Mouse (Mus musculus) kidney, adult 2 months (tissue): ENCODE data around the gene Lactb. TPM values are rescaled to one million over a fixed set of nuclear protein-coding genes. Genes with fewer than 3 reads are reported as not detected.
A peak's percentile ranks its signal among the peaks of the same experiment; 100 is the strongest.
"Not testable (repeated sequence)": the region's sequence is repeated elsewhere in the genome, so short reads cannot be mapped to it uniquely, and the experiment has no call there.

Source experiments
- DNase-seq: peaks from one replicate; pipeline ENCODE4 v3.0.0; 2021
- H3K27ac ChIP-seq: fragments of 200-500 bp; 2 replicates; pipeline ENCODE4 v1.5.1; 2012; ENCODE audit warnings: low read depth, low read length, control low read depth, inconsistent platforms; ENCODE audit not compliant: insufficient read depth
- H3K27me3 ChIP-seq: fragments of 200-500 bp; replicated peaks from 2 replicates; pipeline ENCODE4 v1.6.1; 2012; ENCODE audit warnings: mild to moderate bottlenecking, moderate library complexity, low read length, inconsistent platforms; ENCODE audit not compliant: control insufficient read depth, insufficient read depth
- H3K36me3 ChIP-seq: fragments of 200-500 bp; 2 replicates; pipeline ENCODE4 v1.6.1; 2012; ENCODE audit warnings: mild to moderate bottlenecking, moderate library complexity, low read length, inconsistent platforms; ENCODE audit not compliant: control insufficient read depth, insufficient read depth
- H3K4me1 ChIP-seq: fragments of 200-500 bp; 2 replicates; pipeline ENCODE4 v1.6.1; 2011; ENCODE audit warnings: low read length; ENCODE audit not compliant: control insufficient read depth, insufficient read depth
- H3K4me3 ChIP-seq: fragments of 200-500 bp; 2 replicates; pipeline ENCODE4 v1.5.1; 2011; ENCODE audit warnings: mild to moderate bottlenecking, low read depth, low read length, control low read depth; ENCODE audit not compliant: insufficient read depth
- CTCF ChIP-seq: fragments of 200-500 bp; conservative IDR thresholded peaks from 2 replicates; pipeline ENCODE4 v1.5.1; 2011; ENCODE audit warnings: low read depth, mild to moderate bottlenecking, control low read depth, low read length, moderate library complexity, mixed read lengths; ENCODE audit not compliant: insufficient read depth, insufficient read length
- POLR2A ChIP-seq: fragments of 200-500 bp; IDR thresholded peaks from one replicate; pipeline ENCODE4 v1.6.1; 2011; ENCODE audit warnings: low read depth, low read length, control low read depth
- WGBS: fragments of 180-500 bp; shearing (Covaris S2); methylation state at CpG from one replicate; pipeline ENCODE4 v1.1.7; 2018; 5-methylcytosine and 5-hydroxymethylcytosine counted together
- polyA plus RNA-seq: library from polyadenylated mRNA; depleted of rRNA; stranded (reverse); fragments of >200 nt; gene quantifications from 2 replicates; pipeline ENCODE4 v1.2.3, GENCODE M21; 2012

Lactb gene
- polyA plus RNA-seq, 1 experiment, result 24.3 TPM

- H3K36me3 ChIP-seq, result no peaks in the 10 kb centered on the region
- H3K4me3 ChIP-seq, result no peak overlapping the region
- H3K27me3 ChIP-seq, result no peaks in the 10 kb centered on the region
- no peak for DNase-seq
- H3K27ac ChIP-seq, result no peak overlapping the region
- peaks cover 11% of the 10 kb centered on the region for H3K4me1 ChIP-seq
- WGBS, result 71% methylated on average over 9 of the region's 9 CpGs
- TF ChIP-seq POLR2A, result no peak
- no peak for TF ChIP-seq CTCF
Observed at GRCm38 (mm10) chr9:66915869-66916785, 59.2 kb downstream of the Lactb start.

- peak; percentile 39 for DNase-seq
- no peaks in the 10 kb centered on the region for H3K36me3 ChIP-seq
- H3K4me1 ChIP-seq, result peaks cover 11% of the 10 kb centered on the region
- no peak overlapping the region for H3K4me3 ChIP-seq
- H3K27me3 ChIP-seq, result no peaks in the 10 kb centered on the region
- WGBS, result 70% methylated on average over 5 of the region's 5 CpGs
- TF ChIP-seq CTCF (no peak), POLR2A (no peak)
- peak overlapping the region; percentile 42; the same call in 1 of the 2 replicates for H3K27ac ChIP-seq
Observed at GRCm38 (mm10) chr9:66915401-66915800, 59.9 kb downstream of the Lactb start.

- Histone ChIP-seq H3K27ac (no peak overlapping the region), H3K4me3 (no peak overlapping the region)
- 93% methylated on average over 3 of the region's 3 CpGs for WGBS
Observed at GRCm38 (mm10) chr9:66914540-66914939, 60.7 kb downstream of the Lactb start.

GRCm38 (mm10) chr9:66913254-66913934, 61.9 kb downstream of the Lactb start:
- H3K4me1 ChIP-seq, result peaks cover 11% of the 10 kb centered on the region
- H3K27me3 ChIP-seq, H3K27ac ChIP-seq, H3K36me3 ChIP-seq, DNase-seq, H3K4me3 ChIP-seq: not testable (repeated sequence)
- WGBS, result 67% methylated on average over 5 of the region's 5 CpGs

More at GRCm38 (mm10) chr9:66914540-66914939, 60.7 kb downstream of the Lactb start:
- Histone ChIP-seq H3K36me3 (no peaks in the 10 kb centered on the region), H3K4me1 (peaks cover 11% of the 10 kb centered on the region), H3K27me3 (no peaks in the 10 kb centered on the region)
- no peak for DNase-seq
- TF ChIP-seq CTCF, result no peak
- no peak for TF ChIP-seq POLR2A

GRCm38 (mm10) chr9:66912304-66912703, 63.0 kb downstream of the Lactb start:
- Histone ChIP-seq H3K36me3 (no peaks in the 10 kb centered on the region), H3K27me3 (no peaks in the 10 kb centered on the region), H3K4me3 (no peak overlapping the region), H3K27ac (no peak overlapping the region), H3K4me1 (peaks cover 10% of the 10 kb centered on the region)
- no peak for DNase-seq
- TF ChIP-seq POLR2A (no peak), CTCF (no peak)

- Histone ChIP-seq H3K27ac (no peak overlapping the region), H3K4me3 (no peak overlapping the region), H3K36me3 (no peaks in the 10 kb centered on the region), H3K4me1 (peaks cover 7% of the 10 kb centered on the region; the same call in 1 of the 2 replicates), H3K27me3 (no peaks in the 10 kb centered on the region)
- TF ChIP-seq CTCF (no peak), POLR2A (no peak)
- 94% methylated on average over 5 of the region's 5 CpGs for WGBS
- no peak for DNase-seq
Observed at GRCm38 (mm10) chr9:66910677-66911076, 64.6 kb downstream of the Lactb start.

GRCm38 (mm10) chr9:66909922-66910321, 65.4 kb downstream of the Lactb start:
- Histone ChIP-seq H3K27ac (no peak overlapping the region), H3K27me3 (no peaks in the 10 kb centered on the region), H3K4me1 (peaks cover 4% of the 10 kb centered on the region; the same call in 1 of the 2 replicates), H3K4me3 (no peak overlapping the region), H3K36me3 (no peaks in the 10 kb centered on the region)
- no peak for DNase-seq
- TF ChIP-seq POLR2A (no peak), CTCF (no peak)
- WGBS, result 84% methylated on average over 7 of the region's 7 CpGs
